Mouse (Mus musculus) megakaryocyte, adult 5-6 weeks (primary cell): Measurements from ENCODE around the gene Olfr606. TPM values are rescaled to one million over a fixed set of nuclear protein-coding genes. Genes with fewer than 3 reads are reported as not detected.
"Not testable (repeated sequence)": the region's sequence is repeated elsewhere in the genome, so short reads cannot be mapped to it uniquely, and the experiment has no call there.

Experiments used
- ATAC-seq: 2 replicates; pipeline ENCODE4 v1.8.0; 2016; ENCODE audit warnings: mild to moderate bottlenecking, inconsistent platforms; ENCODE audit not compliant: poor library complexity, severe bottlenecking
- total RNA-seq, 2 experiments: library from RNA; stranded (forward) in 1 of 2; stranded (reverse) in 1 of 2; fragments of 153-499, 151-499 nt in 1 of 2; fragments of 221-1000, 200-1000 nt in 1 of 2; gene quantifications; 2 replicates each; pipeline versions ENCODE4 v1.2.3 to v1.2.4; 2015 to 2017

The Olfr606 gene
- total RNA-seq (2015) (not detected in 2 replicates), total RNA-seq (2017) (not detected in 2 replicates)

GRCm38 (mm10) chr7:103448746-103449145, at the start of gene Olfr606:
TSS of gene Olfr606 (plus strand) at chr7:103449046.
- ATAC-seq: no peak

- ATAC-seq: not testable (repeated sequence)
These were observed 42.3 kb upstream of the Olfr606 start for GRCm38 (mm10) chr7:103406521-103407055.

GRCm38 (mm10) chr7:103414772-103415171, 34.1 kb upstream of the Olfr606 start, which contains the start of gene Usp17lc:
TSS of gene Usp17lc (plus strand) at chr7:103415072.
- ATAC-seq: not testable (repeated sequence)

DNA sequence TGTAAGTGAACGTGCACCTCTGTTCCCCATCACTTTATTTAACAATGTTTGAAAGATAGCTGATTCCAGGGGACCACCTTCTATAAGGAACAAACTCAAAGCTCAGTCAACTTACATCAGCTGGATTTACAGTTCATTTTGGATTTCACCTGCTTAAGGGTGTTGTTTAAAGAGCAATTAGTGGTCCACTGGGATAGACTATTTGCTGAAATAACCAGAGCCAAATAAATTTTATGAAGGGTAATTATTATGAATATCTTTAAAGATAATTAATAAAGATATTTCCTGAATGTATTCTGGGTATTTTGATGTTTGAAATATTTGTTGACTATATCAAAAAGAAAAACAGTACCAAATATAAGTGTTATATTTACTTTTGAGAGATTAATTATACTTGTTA, 3.5 kb upstream of the Olfr606 start, which contains the start of gene Olfr605:
Gene Olfr605 (minus strand): TSS at position 101 of the 400 bp plus-strand sequence.
- no peak for ATAC-seq

GRCm38 (mm10) chr7:103460590-103460989, 11.7 kb downstream of the Olfr606 start:
- no peak for ATAC-seq

- no peak for ATAC-seq
These were observed 20.7 kb downstream of the Olfr606 start, which contains the start of gene Olfr608 for GRCm38 (mm10) chr7:103469577-103469976. TSS of gene Olfr608 (plus strand) at chr7:103469877.

GRCm38 (mm10) chr7:103477106-103477505, 28.3 kb downstream of the Olfr606 start:
- ATAC-seq: not testable (repeated sequence)

GRCm38 (mm10) chr7:103497962-103498361, 49.1 kb downstream of the Olfr606 start, which contains the start of gene Olfr609:
TSS of gene Olfr609 (minus strand) at chr7:103498062.
- no peak for ATAC-seq

Other genes starting within 250 kb of the Olfr606 start
- gene Olfr593, start 237.2 kb upstream of the Olfr606 start, total RNA-seq (2015): not detected in 2 replicates
- not detected in 2 replicates for gene Olfr593, start 237.2 kb upstream of the Olfr606 start, total RNA-seq (2017)
- gene Olfr594, start 232.1 kb upstream of the Olfr606 start, total RNA-seq (2015): not detected in 2 replicates
- not detected in 2 replicates for gene Olfr594, start 232.1 kb upstream of the Olfr606 start, total RNA-seq (2017)
- not detected in 2 replicates for gene Usp17ld, start 196.5 kb upstream of the Olfr606 start, total RNA-seq (2015)
- gene Usp17ld, start 196.5 kb upstream of the Olfr606 start, total RNA-seq (2017): not detected in 2 replicates
- not detected in 2 replicates for gene Olfr596, start 143.4 kb upstream of the Olfr606 start, total RNA-seq (2015)
- not detected in 2 replicates for gene Olfr596, start 143.4 kb upstream of the Olfr606 start, total RNA-seq (2017)
- not detected in 2 replicates for gene Olfr597, start 132.7 kb upstream of the Olfr606 start, total RNA-seq (2015)
- not detected in 2 replicates for gene Olfr597, start 132.7 kb upstream of the Olfr606 start, total RNA-seq (2017)
- not detected in 2 replicates for gene Olfr598, start 125.5 kb upstream of the Olfr606 start, total RNA-seq (2015)
- not detected in 2 replicates for gene Olfr598, start 125.5 kb upstream of the Olfr606 start, total RNA-seq (2017)
- gene Olfr599, start 113.1 kb upstream of the Olfr606 start, total RNA-seq (2015): not detected in 2 replicates
- not detected in 2 replicates for gene Olfr599, start 113.1 kb upstream of the Olfr606 start, total RNA-seq (2017)
- not detected in 2 replicates for gene Olfr600, start 99.4 kb upstream of the Olfr606 start, total RNA-seq (2015)
- gene Olfr600, start 99.4 kb upstream of the Olfr606 start, total RNA-seq (2017): not detected in 2 replicates
- gene Olfr601, start 86.4 kb upstream of the Olfr606 start, total RNA-seq (2015): not detected in 2 replicates
- gene Olfr601, start 86.4 kb upstream of the Olfr606 start, total RNA-seq (2017): not detected in 2 replicates
- not detected in 2 replicates for gene Olfr603, start 62.9 kb upstream of the Olfr606 start, total RNA-seq (2015)
- gene Olfr603, start 62.9 kb upstream of the Olfr606 start, total RNA-seq (2017): not detected in 2 replicates
- not detected in 2 replicates for gene Usp17lc, start 34.0 kb upstream of the Olfr606 start, total RNA-seq (2015)
- not detected in 2 replicates for gene Usp17lc, start 34.0 kb upstream of the Olfr606 start, total RNA-seq (2017)
- gene Olfr605, start 3.6 kb upstream of the Olfr606 start, total RNA-seq (2015): not detected in 2 replicates
- not detected in 2 replicates for gene Olfr605, start 3.6 kb upstream of the Olfr606 start, total RNA-seq (2017)
- gene Olfr607, start 15.1 kb downstream of the Olfr606 start, total RNA-seq (2015): not detected in 2 replicates
- gene Olfr607, start 15.1 kb downstream of the Olfr606 start, total RNA-seq (2017): not detected in 2 replicates
- not detected in 2 replicates for gene Olfr608, start 20.8 kb downstream of the Olfr606 start, total RNA-seq (2015)
- not detected in 2 replicates for gene Olfr608, start 20.8 kb downstream of the Olfr606 start, total RNA-seq (2017)
- not detected in 2 replicates for gene Olfr609, start 49.0 kb downstream of the Olfr606 start, total RNA-seq (2015)
- gene Olfr609, start 49.0 kb downstream of the Olfr606 start, total RNA-seq (2017): not detected in 2 replicates
- gene Olfr610, start 63.1 kb downstream of the Olfr606 start, total RNA-seq (2015): not detected in 2 replicates
- gene Olfr610, start 63.1 kb downstream of the Olfr606 start, total RNA-seq (2017): not detected in 2 replicates
- not detected in 2 replicates for gene Olfr611, start 71.8 kb downstream of the Olfr606 start, total RNA-seq (2015)
- gene Olfr611, start 71.8 kb downstream of the Olfr606 start, total RNA-seq (2017): not detected in 2 replicates
- not detected in 2 replicates for gene Olfr612, start 93.7 kb downstream of the Olfr606 start, total RNA-seq (2015)
- not detected in 2 replicates for gene Olfr612, start 93.7 kb downstream of the Olfr606 start, total RNA-seq (2017)
- not detected in 2 replicates for gene Olfr613, start 99.0 kb downstream of the Olfr606 start, total RNA-seq (2015)
- not detected in 2 replicates for gene Olfr613, start 99.0 kb downstream of the Olfr606 start, total RNA-seq (2017)
- not detected in 2 replicates for gene Olfr615, start 107.0 kb downstream of the Olfr606 start, total RNA-seq (2015)
- not detected in 2 replicates for gene Olfr615, start 107.0 kb downstream of the Olfr606 start, total RNA-seq (2017)
- not detected in 2 replicates for gene Olfr616, start 120.1 kb downstream of the Olfr606 start, total RNA-seq (2015)
- not detected in 2 replicates for gene Olfr616, start 120.1 kb downstream of the Olfr606 start, total RNA-seq (2017)
- gene Olfr617, start 124.0 kb downstream of the Olfr606 start, total RNA-seq (2015): not detected in 2 replicates
- not detected in 2 replicates for gene Olfr617, start 124.0 kb downstream of the Olfr606 start, total RNA-seq (2017)
- not detected in 2 replicates for gene Olfr618, start 141.1 kb downstream of the Olfr606 start, total RNA-seq (2015)
- not detected in 2 replicates for gene Olfr618, start 141.1 kb downstream of the Olfr606 start, total RNA-seq (2017)
- gene Olfr619, start 151.5 kb downstream of the Olfr606 start, total RNA-seq (2015): not detected in 2 replicates
- gene Olfr619, start 151.5 kb downstream of the Olfr606 start, total RNA-seq (2017): not detected in 2 replicates
- gene Olfr620, start 163.5 kb downstream of the Olfr606 start, total RNA-seq (2015): not detected in 2 replicates
- not detected in 2 replicates for gene Olfr620, start 163.5 kb downstream of the Olfr606 start, total RNA-seq (2017)
- gene Olfr622, start 193.7 kb downstream of the Olfr606 start, total RNA-seq (2015): not detected in 2 replicates
- not detected in 2 replicates for gene Olfr622, start 193.7 kb downstream of the Olfr606 start, total RNA-seq (2017)
- gene Olfr623, start 214.7 kb downstream of the Olfr606 start, total RNA-seq (2015): not detected in 2 replicates
- gene Olfr623, start 214.7 kb downstream of the Olfr606 start, total RNA-seq (2017): not detected in 2 replicates
- 0.05 TPM in 1 of 2 replicates, not detected in the other for gene Olfr624, start 222.1 kb downstream of the Olfr606 start, total RNA-seq (2015)
- gene Olfr624, start 222.1 kb downstream of the Olfr606 start, total RNA-seq (2017): 0.15 TPM in 1 of 2 replicates, not detected in the other
- not detected in 2 replicates for gene Olfr625-ps1, start 233.7 kb downstream of the Olfr606 start, total RNA-seq (2015)
- gene Olfr625-ps1, start 233.7 kb downstream of the Olfr606 start, total RNA-seq (2017): not detected in 2 replicates